Mouse (Mus musculus): ENCODE data around the gene Ltbp2. TPM values are rescaled to one million over a fixed set of nuclear protein-coding genes. Genes with fewer than 3 reads are reported as not detected.

Gene Ltbp2
- polyA plus RNA-seq, 1 experiment from 2014 or later = 11.2 TPM

DNA sequence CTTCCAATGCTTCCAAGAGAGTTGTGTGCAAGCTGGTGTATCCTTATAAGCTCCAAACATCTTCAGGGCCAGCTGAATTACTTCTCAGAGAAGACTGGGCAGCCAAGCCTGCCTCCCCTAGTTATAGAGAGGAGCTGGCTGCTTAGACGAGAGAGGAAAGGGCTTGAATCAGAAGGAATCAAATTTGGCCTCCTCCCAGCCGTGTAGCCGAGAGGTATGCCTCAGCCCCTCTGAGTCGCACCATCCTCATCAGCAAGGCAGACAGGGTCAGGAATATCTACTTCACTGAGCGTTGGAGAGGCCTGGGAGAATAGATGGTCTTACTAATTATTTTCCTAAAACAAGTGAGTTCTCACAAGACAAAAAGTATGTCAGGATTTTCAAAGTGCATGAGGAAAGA is 40.7 kb downstream of the Ltbp2 start:
- Histone ChIP-seq H3K4me3 (ENCODE audit: low read depth, low read length) (no peak overlapping the region), H3K27ac (replicated peaks; ENCODE audit: low read depth, low read length) (no peak overlapping the region), H3K9me3 (ENCODE audit: control insufficient read depth, low read length) (no peaks in the 10 kb centered on the region), H3K9ac (ENCODE audit: low read depth, low read length) (no peak overlapping the region), H3K4me2 (ENCODE audit: low read depth, low read length) (no peak overlapping the region), H3K4me1 (ENCODE audit: control insufficient read depth, insufficient read depth, low read length) (peaks cover 7% of the 10 kb centered on the region), H3K27me3 (replicated peaks; ENCODE audit: control insufficient read depth, insufficient read depth, low read length) (no peaks in the 10 kb centered on the region), H3K36me3 (ENCODE audit: control insufficient read depth, insufficient read depth, low read length) (no peaks in the 10 kb centered on the region)
- ATAC-seq (ENCODE audit: low read depth) (no peak), DNase-seq (ENCODE audit: low spot score) (no peak)
- 75% methylated on average over 5 of the region's 5 CpGs for WGBS

DNA sequence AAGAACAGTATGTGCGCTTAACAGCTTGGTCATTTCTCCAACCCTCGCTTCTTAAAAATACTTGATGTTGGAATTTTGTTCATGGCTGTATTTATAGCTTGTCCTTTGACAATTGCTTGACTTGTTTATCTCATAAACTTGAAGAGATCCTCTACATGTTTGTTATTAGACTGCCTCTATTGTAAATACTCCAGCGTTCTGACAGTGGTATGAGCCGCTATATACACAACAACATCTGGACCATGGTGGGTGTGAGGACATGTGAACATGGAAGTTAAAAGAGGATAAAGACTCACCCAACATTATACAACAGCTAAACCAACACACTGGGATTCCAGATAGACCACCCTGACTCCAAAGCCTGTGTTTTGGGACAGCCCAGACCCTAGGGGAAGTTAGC is 41.6 kb downstream of the Ltbp2 start:
- 90% methylated on average over 4 of the region's 4 CpGs for WGBS
- no peaks in the 10 kb centered on the region for H3K9me3 ChIP-seq (ENCODE audit: control insufficient read depth, low read length)
- no peak overlapping the region for H3K4me3 ChIP-seq (ENCODE audit: low read depth, low read length)
- no peak for DNase-seq (ENCODE audit: low spot score)
- H3K27ac ChIP-seq (replicated peaks; ENCODE audit: low read depth, low read length) = no peak overlapping the region
- no peak overlapping the region for H3K9ac ChIP-seq (ENCODE audit: low read depth, low read length)
- H3K4me2 ChIP-seq (ENCODE audit: low read depth, low read length) = no peak overlapping the region
- no peak for ATAC-seq (ENCODE audit: low read depth)
- H3K27me3 ChIP-seq (replicated peaks; ENCODE audit: control insufficient read depth, insufficient read depth, low read length) = no peaks in the 10 kb centered on the region
- no peaks in the 10 kb centered on the region for H3K4me1 ChIP-seq (ENCODE audit: control insufficient read depth, insufficient read depth, low read length)
- no peaks in the 10 kb centered on the region for H3K36me3 ChIP-seq (ENCODE audit: control insufficient read depth, insufficient read depth, low read length)

DNA sequence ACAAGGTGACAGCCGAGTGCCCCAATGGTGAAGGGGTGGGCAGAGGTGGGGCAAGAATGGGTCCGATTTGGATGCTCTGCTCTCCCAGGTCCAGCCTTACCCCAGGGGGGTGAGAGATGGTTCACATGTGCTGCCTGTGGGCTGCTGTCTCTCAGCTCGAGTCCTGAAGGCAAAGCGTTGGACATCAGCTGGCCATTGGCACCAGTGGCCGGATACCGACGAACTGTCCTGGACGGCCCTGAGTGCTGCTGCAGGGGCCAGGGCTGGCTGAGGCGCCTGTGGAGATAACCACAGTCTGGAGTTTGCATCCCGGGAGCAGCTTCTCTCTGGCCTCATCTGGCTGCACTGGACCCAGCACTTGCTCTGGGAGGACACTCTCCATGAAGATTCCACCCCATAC is 44.7 kb downstream of the Ltbp2 start:
- Histone ChIP-seq H3K36me3 (ENCODE audit: control insufficient read depth, insufficient read depth, low read length) (no peaks in the 10 kb centered on the region), H3K27me3 (replicated peaks; ENCODE audit: control insufficient read depth, insufficient read depth, low read length) (no peaks in the 10 kb centered on the region), H3K9ac (ENCODE audit: low read depth, low read length) (no peak overlapping the region), H3K4me3 (ENCODE audit: low read depth, low read length) (no peak overlapping the region), H3K4me2 (ENCODE audit: low read depth, low read length) (no peak overlapping the region), H3K9me3 (ENCODE audit: control insufficient read depth, low read length) (no peaks in the 10 kb centered on the region), H3K4me1 (ENCODE audit: control insufficient read depth, insufficient read depth, low read length) (0 out of 2 replicates have a peak, but pooled peaks cover 3% of the 10 kb centered on the region), H3K27ac (replicated peaks; ENCODE audit: low read depth, low read length) (no peak overlapping the region)
- no peak for DNase-seq (ENCODE audit: low spot score)
- ATAC-seq (ENCODE audit: low read depth) = no peak
- 81% methylated on average over 10 of the region's 10 CpGs for WGBS

DNA sequence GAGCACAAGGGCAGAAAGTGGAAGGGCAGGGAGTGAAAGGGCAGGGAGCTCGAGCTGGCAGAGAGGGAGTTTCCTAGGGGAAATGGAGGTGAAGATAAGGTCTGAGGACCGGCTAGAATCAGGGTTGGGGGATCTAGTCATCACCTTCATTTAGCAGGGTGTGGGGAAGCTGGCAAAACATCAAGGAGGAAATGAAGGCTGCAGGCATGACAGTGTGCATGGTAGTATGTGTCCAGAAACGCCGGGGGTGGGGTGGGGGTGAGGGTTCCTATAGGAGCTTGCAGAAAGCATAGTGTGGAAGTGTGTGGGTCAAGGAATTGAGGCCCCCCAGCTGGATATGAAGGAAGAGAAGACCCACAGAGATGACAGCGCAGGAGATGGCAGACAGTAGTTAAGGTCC is 45.2 kb downstream of the Ltbp2 start:
- H3K36me3 ChIP-seq (ENCODE audit: control insufficient read depth, insufficient read depth, low read length) = no peaks in the 10 kb centered on the region
- no peaks in the 10 kb centered on the region for H3K9me3 ChIP-seq (ENCODE audit: control insufficient read depth, low read length)
- no peak overlapping the region for H3K27ac ChIP-seq (replicated peaks; ENCODE audit: low read depth, low read length)
- DNase-seq (ENCODE audit: low spot score) (no peak), ATAC-seq (ENCODE audit: low read depth) (no peak)
- H3K9ac ChIP-seq (ENCODE audit: low read depth, low read length) = no peak overlapping the region
- 66% methylated on average over 5 of the region's 5 CpGs for WGBS
- no peaks in the 10 kb centered on the region for H3K27me3 ChIP-seq (replicated peaks; ENCODE audit: control insufficient read depth, insufficient read depth, low read length)
- no peak overlapping the region for H3K4me2 ChIP-seq (ENCODE audit: low read depth, low read length)
- no peak overlapping the region for H3K4me3 ChIP-seq (ENCODE audit: low read depth, low read length)
- 0 out of 2 replicates have a peak, but pooled peaks cover 3% of the 10 kb centered on the region for H3K4me1 ChIP-seq (ENCODE audit: control insufficient read depth, insufficient read depth, low read length)

DNA sequence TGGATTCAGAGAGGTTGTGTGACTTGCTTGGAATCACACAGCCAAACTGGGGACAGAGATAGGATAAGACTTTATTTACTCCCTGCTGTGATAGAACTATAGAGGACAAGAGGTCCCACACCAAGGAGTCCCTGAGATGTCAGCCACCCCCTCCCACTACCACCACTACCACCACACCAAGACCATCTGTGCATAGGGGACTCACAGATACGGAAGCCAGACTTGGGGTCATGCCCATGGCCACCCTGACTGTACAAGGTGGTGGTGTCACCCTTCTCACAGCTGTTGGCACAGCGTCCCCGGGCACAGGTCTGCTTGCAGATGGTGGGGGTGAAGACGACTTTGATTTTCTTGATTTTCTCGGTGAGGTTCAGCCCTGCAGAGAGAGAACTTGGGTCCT is 45.9 kb downstream of the Ltbp2 start:
- H3K4me3 ChIP-seq (ENCODE audit: low read depth, low read length) = no peak overlapping the region

DNA sequence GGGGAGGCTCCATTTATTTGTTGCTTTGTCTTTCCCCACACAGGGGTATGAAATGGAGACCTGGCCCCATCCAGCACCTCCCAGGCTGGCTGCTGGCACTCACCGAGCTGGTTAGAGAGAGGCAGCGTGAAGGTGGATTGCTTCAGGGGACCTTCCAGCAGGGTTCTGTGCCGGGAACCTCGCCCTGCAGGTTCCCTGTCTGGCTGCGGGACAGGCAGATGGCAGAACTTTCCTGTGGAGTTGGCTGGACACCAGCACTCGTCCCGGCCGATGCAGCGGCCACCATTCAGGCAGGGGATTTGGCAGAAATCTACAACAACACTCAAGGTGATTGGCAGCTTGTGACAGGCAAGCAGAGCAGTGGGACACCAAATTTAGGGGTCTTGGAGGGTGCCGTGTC is 46.4 kb downstream of the Ltbp2 start:
- Histone ChIP-seq H3K4me2 (ENCODE audit: low read depth, low read length) (no peak overlapping the region), H3K27me3 (replicated peaks; ENCODE audit: control insufficient read depth, insufficient read depth, low read length) (no peaks in the 10 kb centered on the region), H3K9me3 (ENCODE audit: control insufficient read depth, low read length) (no peaks in the 10 kb centered on the region), H3K36me3 (ENCODE audit: control insufficient read depth, insufficient read depth, low read length) (no peaks in the 10 kb centered on the region), H3K4me3 (ENCODE audit: low read depth, low read length) (no peak overlapping the region), H3K27ac (replicated peaks; ENCODE audit: low read depth, low read length) (no peak overlapping the region), H3K9ac (ENCODE audit: low read depth, low read length) (no peak overlapping the region), H3K4me1 (ENCODE audit: control insufficient read depth, insufficient read depth, low read length) (0 out of 2 replicates have a peak, but pooled peaks cover 3% of the 10 kb centered on the region)
- WGBS = 67% methylated on average over 10 of the region's 10 CpGs
- no peak for DNase-seq (ENCODE audit: low spot score)
- ATAC-seq (ENCODE audit: low read depth) = no peak

More for the DNA sequence above, 45.9 kb downstream of the Ltbp2 start:
- H3K4me1 ChIP-seq (ENCODE audit: control insufficient read depth, insufficient read depth, low read length) = 0 out of 2 replicates have a peak, but pooled peaks cover 3% of the 10 kb centered on the region
- no peaks in the 10 kb centered on the region for H3K27me3 ChIP-seq (replicated peaks; ENCODE audit: control insufficient read depth, insufficient read depth, low read length)
- H3K9ac ChIP-seq (ENCODE audit: low read depth, low read length) = no peak overlapping the region
- no peaks in the 10 kb centered on the region for H3K9me3 ChIP-seq (ENCODE audit: control insufficient read depth, low read length)
- DNase-seq (ENCODE audit: low spot score) (no peak), ATAC-seq (ENCODE audit: low read depth) (no peak)
- no peak overlapping the region for H3K4me2 ChIP-seq (ENCODE audit: low read depth, low read length)
- H3K36me3 ChIP-seq (ENCODE audit: control insufficient read depth, insufficient read depth, low read length) = no peaks in the 10 kb centered on the region
- 85% methylated on average over 5 of the region's 5 CpGs for WGBS
- no peak overlapping the region for H3K27ac ChIP-seq (replicated peaks; ENCODE audit: low read depth, low read length)

DNA sequence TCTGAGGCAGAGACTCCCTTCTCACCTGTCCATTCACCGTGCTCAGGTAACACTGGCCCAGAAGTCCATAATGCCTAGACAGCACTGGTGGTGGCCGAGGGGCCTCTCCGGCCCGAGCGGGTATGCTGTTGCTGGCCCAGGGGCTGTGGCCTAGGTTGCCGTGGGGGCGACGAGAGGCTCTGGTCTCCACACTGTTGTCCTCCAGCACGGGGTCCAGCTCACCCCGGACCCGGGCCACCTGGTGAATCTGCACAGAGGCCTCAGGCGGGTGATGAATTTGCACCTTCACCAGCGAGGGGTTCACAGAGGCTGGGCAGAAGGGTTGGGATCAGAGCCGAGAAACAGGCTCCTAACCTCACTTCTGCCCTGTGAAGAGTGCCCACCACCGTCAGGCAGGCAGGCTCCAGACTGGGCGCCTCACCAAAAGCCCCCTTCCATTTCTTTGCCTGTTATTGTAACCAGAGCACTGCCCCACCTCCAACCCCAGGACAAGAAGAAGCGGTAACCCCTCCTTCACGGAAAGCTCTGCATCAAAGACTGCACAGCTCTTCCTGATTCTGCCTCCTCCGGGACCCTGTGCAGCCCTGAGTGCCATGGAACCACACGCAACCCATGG is 47.1 kb downstream of the Ltbp2 start:
- ATAC-seq (ENCODE audit: low read depth) (no peak), DNase-seq (ENCODE audit: low spot score) (no peak)
- H3K4me1 ChIP-seq (ENCODE audit: control insufficient read depth, insufficient read depth, low read length) = peaks cover 9% of the 10 kb centered on the region
- no peaks in the 10 kb centered on the region for H3K9me3 ChIP-seq (ENCODE audit: control insufficient read depth, low read length)
- no peaks in the 10 kb centered on the region for H3K27me3 ChIP-seq (replicated peaks; ENCODE audit: control insufficient read depth, insufficient read depth, low read length)
- H3K4me2 ChIP-seq (ENCODE audit: low read depth, low read length) = no peak overlapping the region
- 75% methylated on average over 20 of the region's 20 CpGs for WGBS
- H3K36me3 ChIP-seq (ENCODE audit: control insufficient read depth, insufficient read depth, low read length) = no peaks in the 10 kb centered on the region
- H3K9ac ChIP-seq (ENCODE audit: low read depth, low read length) = no peak overlapping the region
- H3K27ac ChIP-seq (replicated peaks; ENCODE audit: low read depth, low read length) = no peak overlapping the region
- H3K4me3 ChIP-seq (ENCODE audit: low read depth, low read length) = no peak overlapping the region

DNA sequence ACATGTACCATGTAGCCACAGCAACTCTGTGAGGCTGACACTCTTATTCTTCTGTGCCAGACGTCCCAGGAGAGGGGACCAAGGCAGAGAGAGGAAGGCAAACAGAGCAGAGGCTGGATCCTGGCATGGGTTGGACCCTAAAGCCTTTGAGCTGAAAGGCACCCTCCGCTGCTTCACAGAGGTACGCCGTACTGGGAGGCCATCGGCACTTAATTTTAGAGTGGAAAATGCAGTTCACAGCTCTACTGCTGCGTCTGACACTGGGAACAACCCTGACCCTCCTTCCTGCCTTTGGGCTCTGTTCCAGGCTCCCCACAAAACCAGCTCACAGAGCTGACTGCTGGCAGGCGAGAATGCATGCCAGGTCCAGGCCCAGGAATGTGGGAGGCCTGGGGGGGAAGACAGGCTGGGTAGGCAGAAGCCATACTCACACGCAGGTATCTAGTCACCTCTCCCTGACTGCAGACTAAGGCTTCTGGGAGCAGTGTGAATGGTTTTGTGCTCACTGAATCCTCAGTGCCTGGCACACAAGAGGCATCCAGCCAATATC is 48.9 kb downstream of the Ltbp2 start:
- H3K27me3 ChIP-seq (replicated peaks; ENCODE audit: control insufficient read depth, insufficient read depth, low read length) = no peaks in the 10 kb centered on the region
- peak; percentile 68 for DNase-seq (ENCODE audit: low spot score)
- no peak overlapping the region for H3K4me2 ChIP-seq (ENCODE audit: low read depth, low read length)
- no peak overlapping the region for H3K4me3 ChIP-seq (ENCODE audit: low read depth, low read length)
- peak; percentile 42; the same call in 1 of the 2 replicates for ATAC-seq (ENCODE audit: low read depth)
- H3K36me3 ChIP-seq (ENCODE audit: control insufficient read depth, insufficient read depth, low read length) = no peaks in the 10 kb centered on the region
- no peak overlapping the region; the same call in 1 of the 2 replicates for H3K27ac ChIP-seq (replicated peaks; ENCODE audit: low read depth, low read length)
- WGBS = 41% methylated on average over 7 of the region's 8 CpGs
- H3K9ac ChIP-seq (ENCODE audit: low read depth, low read length) = no peak overlapping the region
- no peaks in the 10 kb centered on the region for H3K9me3 ChIP-seq (ENCODE audit: control insufficient read depth, low read length)
- peaks cover 9% of the 10 kb centered on the region for H3K4me1 ChIP-seq (ENCODE audit: control insufficient read depth, insufficient read depth, low read length)

DNA sequence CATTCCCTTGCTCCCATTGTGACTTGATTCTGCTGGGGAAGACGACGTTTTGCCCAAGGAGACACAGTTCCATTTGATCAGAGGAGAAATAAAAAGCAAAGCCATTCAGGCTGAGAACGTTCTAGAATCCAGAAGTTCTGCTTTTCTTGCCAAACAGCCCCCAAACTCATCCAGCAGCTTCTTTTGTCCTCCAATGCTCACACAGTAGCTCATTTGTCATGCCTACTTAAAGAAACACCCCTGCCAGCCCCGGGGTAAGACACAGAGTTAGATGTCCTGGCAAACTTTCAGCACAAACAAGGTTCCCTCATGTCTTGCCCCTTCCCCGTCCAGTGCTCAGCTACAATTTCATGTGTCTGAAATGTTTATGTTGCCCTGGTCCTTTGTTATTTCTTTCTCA is 52.1 kb downstream of the Ltbp2 start:
- Histone ChIP-seq H3K27ac (replicated peaks; ENCODE audit: low read depth, low read length) (peak overlapping the region; percentile 1; the same call in 1 of the 2 replicates), H3K4me1 (ENCODE audit: control insufficient read depth, insufficient read depth, low read length) (peaks cover 9% of the 10 kb centered on the region)
- ATAC-seq (ENCODE audit: low read depth) = peak; percentile 53

More for the DNA sequence above, 52.1 kb downstream of the Ltbp2 start:
- Histone ChIP-seq H3K27me3 (replicated peaks; ENCODE audit: control insufficient read depth, insufficient read depth, low read length) (no peaks in the 10 kb centered on the region), H3K4me2 (ENCODE audit: low read depth, low read length) (no peak overlapping the region), H3K9ac (ENCODE audit: low read depth, low read length) (no peak overlapping the region), H3K4me3 (ENCODE audit: low read depth, low read length) (no peak overlapping the region), H3K9me3 (ENCODE audit: control insufficient read depth, low read length) (no peaks in the 10 kb centered on the region), H3K36me3 (ENCODE audit: control insufficient read depth, insufficient read depth, low read length) (no peaks in the 10 kb centered on the region)
- WGBS = 44% methylated on average over 5 of the region's 5 CpGs
- peak; percentile 75 for DNase-seq (ENCODE audit: low spot score)
